Mouse (Mus musculus): ENCODE measurements around the gene Shb.

- TF ChIP-seq CTCF (IDR thresholded peaks at IDR 0.05; ENCODE audit: low read depth) (no peak), EP300 (IDR thresholded peaks at IDR 0.05; ENCODE audit: low read depth) (no peak)
These were observed 121.0 kb downstream of the Shb start for GRCm38 (mm10) chr4:45411181-45411790.

Data from liver, postnatal 0 days (tissue).